9 mouse cellular contexts compared by ENCODE assay signal in the genomic region with DNA sequence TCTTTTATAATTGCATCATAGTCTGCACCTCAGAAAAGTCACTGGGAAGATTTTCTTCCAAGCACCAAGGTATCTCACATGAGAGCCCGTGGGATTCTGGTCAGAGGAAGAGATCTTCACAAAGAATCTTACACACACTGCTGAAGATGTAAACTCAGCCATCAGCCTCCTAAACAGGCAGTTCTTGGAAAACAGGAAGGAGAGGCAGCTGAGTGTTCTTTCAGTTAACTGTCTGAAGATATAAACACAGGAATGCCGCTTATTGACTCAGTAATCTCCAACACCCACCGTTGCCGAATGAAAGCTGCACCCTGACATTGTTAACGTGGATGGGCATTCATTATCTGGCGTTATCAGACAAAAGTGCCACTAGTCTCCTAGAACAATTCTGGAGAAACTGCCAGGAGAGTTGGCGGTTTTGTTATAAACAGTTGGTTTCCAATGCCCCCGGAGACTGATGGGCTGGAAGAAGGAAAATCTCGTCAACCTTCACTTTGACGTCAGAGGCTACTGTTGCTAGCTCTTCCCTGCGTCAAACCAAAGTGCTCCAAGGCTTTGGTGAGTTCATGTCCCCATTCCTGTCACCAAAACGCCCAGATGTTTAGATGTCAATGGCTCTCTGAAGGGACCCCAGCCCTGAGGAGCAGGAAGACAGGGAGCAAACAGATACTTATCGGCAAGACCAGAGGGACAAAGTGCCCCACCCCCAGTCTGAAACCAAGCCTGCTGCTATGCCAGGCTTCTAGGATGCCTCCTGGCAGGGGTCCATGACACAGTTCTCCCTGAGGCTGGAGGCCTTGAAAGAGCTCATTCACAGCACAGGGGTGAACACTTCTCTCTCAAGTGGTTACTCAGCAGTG.
A peak's percentile ranks its signal among the peaks of the same experiment; 100 is the strongest.
DNase-seq lines count a peak whose midpoint lies in the region; ATAC-seq and TF ChIP-seq lines count a peak whose summit lies in the region.
"Had no signal": no experiment of that assay in that cellular context is flagged by ENCODE, and none has a peak within 500 bp of the region (broad histone marks: within the 10 kb centered on the region; RNA-seq: fewer than 3 reads in every experiment).

No protein-coding gene starts in this region.

- no peaks in the 10 kb centered on the region for H3K36me3 ChIP-seq in kidney, adult 2 months (ENCODE audit: control insufficient read depth, insufficient read depth, low read length)
- no peaks in the 10 kb centered on the region for H3K36me3 ChIP-seq in kidney, embryonic 16.5 days (ENCODE audit: insufficient read depth, low read length)
- H3K36me3 ChIP-seq in heart, embryonic 13.5 days: no peaks in the 10 kb centered on the region
- H3K36me3 ChIP-seq in midbrain, embryonic 14.5 days (ENCODE audit: control insufficient read depth, insufficient read depth, low read length): no peaks in the 10 kb centered on the region

- no peak for ATAC-seq in kidney, embryonic 16.5 days (ENCODE audit: low FRiP score, low TSS enrichment)
- no peak for ATAC-seq in heart, embryonic 13.5 days (ENCODE audit: extremely low read depth, insufficient number of reproducible peaks, low FRiP score, low TSS enrichment)
- ATAC-seq in midbrain, embryonic 14.5 days (ENCODE audit: low FRiP score, low TSS enrichment): peak; percentile 31; the same call in 1 of the 2 replicates

- H3K9ac ChIP-seq in kidney, embryonic 16.5 days (replicated peaks; ENCODE audit: low read length): no peak overlapping the region
- no peak overlapping the region for H3K9ac ChIP-seq in heart, embryonic 13.5 days
- no peak overlapping the region for H3K9ac ChIP-seq in midbrain, embryonic 14.5 days (replicated peaks; ENCODE audit: low read length)

- peak; percentile 7 for DNase-seq in kidney, adult 2 months
- DNase-seq in adrenal gland, postnatal 4 days (ENCODE audit: low spot score in 2 of 2): peak; percentile 10 to 27
- DNase-seq in layer of hippocampus, adult 9-11 months: peak; percentile 29
- peak; percentile 38 for DNase-seq in midbrain, embryonic 14.5 days
- no peak for DNase-seq in thymus, postnatal 10 days (ENCODE audit: low spot score in 2 of 2)
- no peak for DNase-seq in thymus, postnatal 0 days (ENCODE audit: low spot score)

- H3K4me2 ChIP-seq in kidney, embryonic 16.5 days (replicated peaks; ENCODE audit: low read depth, low read length): no peak overlapping the region
- peak overlapping the region; percentile 44 for H3K4me2 ChIP-seq in heart, embryonic 13.5 days
- H3K4me2 ChIP-seq in midbrain, embryonic 14.5 days (ENCODE audit: low read length): no peak overlapping the region

- TF ChIP-seq POLR2A in kidney, adult 2 months (IDR thresholded peaks at IDR 0.05; ENCODE audit: low read depth, low read length): no peak

- H3K4me1 ChIP-seq in kidney, adult 2 months (ENCODE audit: control insufficient read depth, insufficient read depth, low read length): no peaks in the 10 kb centered on the region
- peaks cover 19% of the 10 kb centered on the region for H3K4me1 ChIP-seq in kidney, embryonic 16.5 days (ENCODE audit: insufficient read depth, low read length)
- H3K4me1 ChIP-seq in heart, embryonic 13.5 days: peaks cover 21% of the 10 kb centered on the region
- no peaks in the 10 kb centered on the region for H3K4me1 ChIP-seq in midbrain, embryonic 14.5 days (ENCODE audit: control insufficient read depth, insufficient read depth, low read length)

- TF ChIP-seq CTCF in kidney, adult 2 months (conservative IDR thresholded peaks at IDR 0.05; ENCODE audit: insufficient read depth, insufficient read length, low read depth, low read length): no peak

- H3K27me3 ChIP-seq in kidney, adult 2 months (replicated peaks; ENCODE audit: control insufficient read depth, insufficient read depth, low read length): no peaks in the 10 kb centered on the region
- H3K27me3 ChIP-seq in kidney, embryonic 16.5 days (ENCODE audit: insufficient read depth, low read length): no peaks in the 10 kb centered on the region
- H3K27me3 ChIP-seq in heart, embryonic 13.5 days (replicated peaks): no peaks in the 10 kb centered on the region
- H3K27me3 ChIP-seq in midbrain, embryonic 14.5 days (ENCODE audit: control insufficient read depth, insufficient read depth, low read length): no peaks in the 10 kb centered on the region

- H3K4me3 ChIP-seq in kidney, adult 2 months (ENCODE audit: insufficient read depth, low read depth, low read length): no peak overlapping the region
- H3K4me3 ChIP-seq in kidney, embryonic 16.5 days (ENCODE audit: low read length): no peak overlapping the region
- no peak overlapping the region for H3K4me3 ChIP-seq in heart, embryonic 13.5 days
- H3K4me3 ChIP-seq in midbrain, embryonic 14.5 days (replicated peaks; ENCODE audit: low read depth, low read length): no peak overlapping the region
- H3K4me3 ChIP-seq: myocyte had no signal

- no peaks in the 10 kb centered on the region for H3K9me3 ChIP-seq in kidney, embryonic 16.5 days (ENCODE audit: low read length)
- no peaks in the 10 kb centered on the region; the same call in 1 of the 2 replicates for H3K9me3 ChIP-seq in heart, embryonic 13.5 days
- no peaks in the 10 kb centered on the region for H3K9me3 ChIP-seq in midbrain, embryonic 14.5 days (ENCODE audit: control insufficient read depth, low read length)

- no peak overlapping the region for H3K27ac ChIP-seq in kidney, adult 2 months (ENCODE audit: insufficient read depth, low read depth, low read length)
- H3K27ac ChIP-seq in kidney, embryonic 16.5 days (ENCODE audit: low read length): no peak overlapping the region
- H3K27ac ChIP-seq in heart, embryonic 13.5 days (replicated peaks): no peak overlapping the region; the same call in 1 of the 2 replicates
- no peak overlapping the region for H3K27ac ChIP-seq in midbrain, embryonic 14.5 days (replicated peaks; ENCODE audit: low read depth, low read length)

- 56% methylated on average over 13 of the region's 13 CpGs for WGBS in kidney, adult 2 months
- WGBS in kidney, embryonic 16.5 days: 65% methylated on average over 13 of the region's 13 CpGs
- 23% methylated on average over 13 of the region's 13 CpGs for WGBS in heart, embryonic 13.5 days
- 63% methylated on average over 13 of the region's 13 CpGs for WGBS in midbrain, embryonic 14.5 days

Comparison
In these comparisons a context has a peak if more than half of its experiments do, and no peak if none do; other contexts are left out.
1. DNase-seq: peak in kidney, adult 2 months (single experiment), adrenal gland, postnatal 4 days (2 of 2), layer of hippocampus, adult 9-11 months (single experiment) and midbrain, embryonic 14.5 days (single experiment); none in thymus, postnatal 10 days (0 of 2) and thymus, postnatal 0 days (single experiment).